Mouse (Mus musculus) c-Kit-positive CD71-positive TER-119-negative erythroid progenitor cells, embryonic 14.5 days (primary cell): ENCODE data around the gene Adam22.

Source experiments
- DNase-seq: peaks from one replicate; pipeline ENCODE4 v3.0.0-alpha.2; 2013; ENCODE audit warnings: low read depth

Gene Adam22

DNA sequence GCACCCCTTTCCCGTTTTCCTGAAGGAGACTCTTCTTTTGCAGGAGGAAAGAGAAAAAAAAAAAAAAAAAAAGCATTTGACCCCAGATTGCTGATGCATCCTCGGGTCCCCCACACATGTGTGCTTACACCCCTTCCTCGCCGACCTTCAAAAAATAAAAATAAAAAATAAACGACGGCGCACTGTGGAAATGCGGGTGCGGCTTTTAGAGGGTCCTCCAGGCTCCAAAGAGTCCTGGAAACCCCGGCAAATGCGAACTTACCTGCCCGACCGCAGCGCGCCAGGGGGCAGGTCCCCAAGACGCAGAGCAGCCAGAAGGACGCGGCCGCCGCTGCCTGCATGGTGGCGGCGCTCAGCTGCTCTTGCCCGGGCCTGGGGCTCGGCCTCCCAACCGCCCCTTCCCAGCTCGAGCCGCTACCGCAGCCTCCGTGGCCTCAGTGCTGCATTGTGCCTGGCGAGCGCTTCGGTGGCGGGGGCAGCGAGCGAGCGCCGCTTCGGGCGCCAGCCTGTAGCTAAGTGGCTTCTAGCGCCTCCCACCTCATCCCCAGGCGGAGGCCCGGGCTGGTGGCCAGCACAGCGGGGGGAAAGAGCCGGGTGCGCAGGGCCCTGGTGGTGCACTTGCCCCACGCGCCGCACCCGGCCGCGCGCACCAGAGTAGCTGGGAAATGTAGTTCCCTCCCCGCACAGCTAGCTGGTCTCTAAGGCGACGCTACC lies at the start of gene Adam22:
Adam22 (minus strand) TSS at position 547 of the 714 bp plus-strand sequence.
- DNase-seq: no peak

DNA sequence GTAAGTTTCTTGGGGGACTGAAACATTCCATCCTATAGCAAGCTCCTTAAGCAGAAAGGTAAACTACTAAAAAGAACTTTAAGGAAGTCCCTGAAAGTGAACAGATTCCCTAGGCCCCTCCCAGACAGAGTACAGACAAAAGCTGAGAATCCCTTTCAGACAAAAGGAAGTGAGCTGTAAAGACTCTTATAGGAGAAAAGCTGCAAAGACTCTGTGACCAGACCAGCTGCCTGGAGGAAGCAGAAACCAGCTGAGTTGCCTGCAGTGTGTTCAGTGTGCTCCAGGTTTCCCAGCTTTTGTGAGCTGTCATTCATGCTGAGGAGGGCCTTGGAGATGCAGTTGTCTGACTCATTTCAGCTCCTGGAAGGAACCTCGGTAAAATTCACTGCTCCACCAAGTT lies 49.5 kb upstream of the Adam22 start:
- DNase-seq: no peak

DNA sequence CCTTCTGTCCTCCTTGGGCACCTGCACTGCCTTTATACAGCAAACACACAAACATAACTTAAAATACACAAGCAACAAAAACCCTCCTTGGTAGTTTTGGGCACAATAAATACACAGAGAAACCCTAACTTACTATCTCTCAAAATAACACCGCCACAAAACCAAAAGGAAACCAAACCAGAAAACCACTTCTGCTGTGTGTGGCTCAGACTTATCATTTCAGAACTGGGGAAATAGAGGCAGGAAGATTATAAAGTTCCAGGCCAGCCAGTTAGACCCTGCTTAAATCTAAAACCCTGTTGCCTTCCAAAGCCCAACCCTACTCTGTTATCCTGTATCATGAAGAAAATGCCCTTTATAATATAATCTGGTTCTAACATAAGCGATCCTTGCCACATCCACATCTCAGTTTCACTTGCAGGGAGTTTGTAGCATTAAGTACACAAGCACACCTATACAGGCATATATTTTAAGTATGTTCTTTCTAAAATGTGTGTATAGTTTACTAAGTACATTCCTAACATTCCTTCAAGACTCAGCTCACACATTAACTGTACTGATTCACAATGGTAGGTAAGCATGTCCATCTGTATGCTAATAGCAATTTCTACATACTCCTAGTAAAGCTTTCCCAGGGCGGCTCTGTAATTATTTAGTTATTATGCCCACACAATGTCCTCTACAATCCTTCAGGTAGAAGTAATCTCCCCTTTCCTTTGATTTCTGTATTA lies 48.9 kb upstream of the Adam22 start:
- no peak for DNase-seq

DNA sequence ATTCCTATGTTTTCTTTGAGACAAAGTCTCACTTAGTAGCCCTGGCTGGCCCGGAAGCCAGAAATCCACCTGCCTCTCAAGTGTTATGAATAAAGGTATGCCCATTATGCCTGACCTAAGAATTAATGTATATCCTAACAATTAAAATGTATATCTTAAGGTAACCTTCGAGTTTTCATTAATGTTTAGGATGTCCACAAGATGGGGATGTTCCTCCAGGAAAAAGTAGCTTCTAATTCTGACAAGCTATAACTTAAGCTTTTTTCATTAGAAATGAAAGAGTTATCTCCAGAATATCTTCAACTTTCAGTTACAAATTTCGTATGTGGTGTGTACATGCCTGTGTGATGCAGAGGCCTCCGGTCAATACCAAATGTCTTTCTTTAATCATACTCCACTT lies 40.8 kb upstream of the Adam22 start:
- DNase-seq: no peak

DNA sequence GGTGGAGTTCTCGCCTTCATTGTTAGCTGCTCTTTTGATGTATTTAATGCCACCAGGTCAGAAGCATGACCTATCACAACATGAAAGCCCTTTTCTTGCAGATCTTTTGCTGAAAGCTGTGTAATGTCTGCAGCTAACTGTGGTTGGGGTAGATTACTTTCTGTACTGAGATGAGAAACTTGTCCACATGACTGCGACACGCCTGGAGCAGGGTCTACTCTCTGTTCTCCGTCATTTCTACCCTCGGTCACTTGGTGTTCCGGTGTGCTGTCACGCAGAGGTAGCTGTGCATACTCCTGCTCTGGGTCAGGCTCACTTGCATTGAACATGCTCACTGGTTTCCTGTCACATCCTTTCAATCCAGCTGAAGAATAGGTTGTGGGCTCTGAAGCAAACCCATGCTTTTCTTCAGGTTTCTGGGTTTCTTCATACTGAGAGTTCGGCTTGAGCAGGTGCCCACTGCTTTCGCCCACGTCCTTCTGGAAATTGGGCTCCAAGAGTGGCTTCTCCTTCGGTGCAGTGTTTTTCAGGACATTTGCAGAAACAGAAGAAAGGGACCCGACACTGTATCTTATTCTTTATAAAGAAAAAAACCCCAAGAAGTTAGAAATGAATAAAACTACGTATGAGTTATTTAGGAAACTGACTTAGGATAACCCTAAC lies 29.8 kb upstream of the Adam22 start:
- no peak for DNase-seq

DNA sequence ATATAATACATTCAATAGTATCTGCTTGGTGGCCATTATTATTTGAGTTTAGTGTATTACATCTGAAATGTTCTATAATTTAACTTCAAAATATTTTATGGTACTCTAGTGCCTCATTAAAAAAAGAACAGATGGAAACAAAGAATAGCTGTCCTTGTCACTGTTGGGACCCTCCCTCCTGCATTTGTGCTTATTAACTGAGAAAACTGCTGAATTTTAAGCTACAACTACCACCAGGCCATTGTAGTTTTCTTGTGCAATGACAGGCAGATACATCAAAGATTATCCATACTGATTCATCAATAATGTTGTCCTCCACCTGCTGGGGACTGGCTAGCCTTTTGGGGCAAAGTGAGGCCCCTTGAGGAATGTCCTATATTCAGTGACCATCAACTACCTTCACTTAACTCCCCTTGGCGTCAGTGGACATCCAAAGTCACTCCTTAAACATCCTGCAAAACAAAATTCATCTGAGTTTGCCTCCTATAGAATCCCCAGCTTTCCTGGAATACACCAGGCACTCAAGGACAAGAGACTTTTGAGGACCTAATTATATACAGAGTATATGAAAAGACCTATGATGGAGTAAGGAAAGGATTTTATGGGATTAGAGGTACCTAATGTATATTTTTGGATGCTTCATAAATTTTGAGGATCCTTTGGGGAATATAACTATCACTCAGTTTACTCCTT lies 26.1 kb upstream of the Adam22 start:
- DNase-seq: no peak

DNA sequence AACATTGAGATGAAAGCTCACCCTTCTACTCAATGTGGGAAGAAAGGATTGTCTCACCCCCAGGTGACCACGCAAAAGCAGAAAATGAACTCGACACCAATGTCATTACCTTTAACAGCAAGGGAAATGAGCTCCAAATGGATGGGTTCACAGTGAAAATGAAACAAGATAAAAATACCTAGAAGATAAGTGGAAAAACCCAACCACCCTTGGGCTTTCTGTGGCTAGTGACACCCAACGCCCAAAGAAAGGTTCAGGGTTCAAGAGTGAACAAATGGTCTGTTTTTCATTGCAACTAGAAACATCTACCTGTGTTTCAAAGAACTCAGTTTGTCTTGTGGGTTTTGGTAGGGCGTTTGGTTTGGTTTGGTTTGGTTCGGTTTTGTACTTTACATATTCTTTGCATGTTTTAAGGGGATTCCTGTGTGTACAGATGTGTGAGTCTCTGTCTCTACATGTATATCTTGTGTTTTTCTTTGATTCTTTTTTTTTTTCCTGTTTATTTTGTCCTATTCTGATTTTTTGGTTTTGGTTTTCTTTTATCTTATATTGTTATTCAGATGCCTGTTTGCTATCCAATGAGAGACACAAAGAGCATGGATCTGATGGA lies 6.4 kb upstream of the Adam22 start:
- DNase-seq: no peak

DNA sequence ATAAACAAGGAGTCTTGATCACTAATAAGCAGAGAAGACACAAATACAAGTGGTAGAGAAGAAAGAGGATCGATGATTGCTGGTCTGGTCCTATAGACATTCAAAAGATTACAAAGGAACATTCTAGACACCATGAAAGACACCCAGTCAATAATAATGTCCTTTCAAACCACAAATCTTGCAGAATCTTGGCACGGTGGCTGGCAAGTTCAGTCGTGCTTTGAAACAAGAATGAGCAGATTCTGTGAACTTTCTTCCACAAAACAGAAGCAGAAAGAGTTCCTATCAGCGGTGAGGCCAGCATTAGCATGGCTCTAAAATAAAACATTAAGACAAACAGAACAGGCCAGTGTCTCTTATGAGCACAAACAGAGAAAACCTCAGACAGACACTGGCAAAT lies 5.5 kb upstream of the Adam22 start:
- no peak for DNase-seq

DNA sequence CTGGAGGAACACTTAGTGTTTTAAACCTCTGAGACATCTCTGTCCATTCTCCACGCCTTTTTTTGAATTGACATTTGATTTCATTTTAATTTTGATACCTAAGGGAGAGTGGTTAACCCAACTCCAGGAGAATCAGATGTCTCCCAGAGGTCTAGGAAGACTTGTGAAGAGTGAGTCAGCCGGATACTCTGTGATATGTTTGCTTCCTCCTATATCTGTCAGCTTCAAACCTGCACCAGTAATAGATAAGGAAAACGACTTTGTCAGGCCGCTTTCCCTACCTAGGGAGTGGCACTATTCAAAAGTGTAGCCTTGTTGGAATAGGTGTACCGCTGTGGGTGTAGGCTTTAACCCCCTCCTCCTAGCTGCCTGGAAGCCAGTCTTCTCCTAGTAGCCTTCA lies 821 bp upstream of the Adam22 start:
- no peak for DNase-seq

DNA sequence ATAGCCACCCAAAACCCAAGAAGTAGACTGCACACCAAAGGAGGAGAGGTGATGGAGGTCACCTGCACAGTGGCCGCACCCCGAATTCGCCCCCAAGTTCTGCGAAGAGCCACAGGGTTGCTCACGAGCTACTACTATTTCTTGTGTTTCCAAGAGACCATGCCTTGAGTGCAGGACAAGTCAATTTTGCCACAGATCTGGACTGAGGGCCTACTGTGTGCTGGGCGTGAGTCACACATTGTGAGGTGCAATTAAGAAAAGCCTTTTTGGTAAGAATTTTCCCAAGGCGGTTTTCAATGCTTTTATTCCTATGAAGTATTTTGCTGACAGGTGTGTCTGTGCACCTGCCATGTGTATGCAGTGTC lies 350 bp upstream of the Adam22 start:
- no peak for DNase-seq

DNA sequence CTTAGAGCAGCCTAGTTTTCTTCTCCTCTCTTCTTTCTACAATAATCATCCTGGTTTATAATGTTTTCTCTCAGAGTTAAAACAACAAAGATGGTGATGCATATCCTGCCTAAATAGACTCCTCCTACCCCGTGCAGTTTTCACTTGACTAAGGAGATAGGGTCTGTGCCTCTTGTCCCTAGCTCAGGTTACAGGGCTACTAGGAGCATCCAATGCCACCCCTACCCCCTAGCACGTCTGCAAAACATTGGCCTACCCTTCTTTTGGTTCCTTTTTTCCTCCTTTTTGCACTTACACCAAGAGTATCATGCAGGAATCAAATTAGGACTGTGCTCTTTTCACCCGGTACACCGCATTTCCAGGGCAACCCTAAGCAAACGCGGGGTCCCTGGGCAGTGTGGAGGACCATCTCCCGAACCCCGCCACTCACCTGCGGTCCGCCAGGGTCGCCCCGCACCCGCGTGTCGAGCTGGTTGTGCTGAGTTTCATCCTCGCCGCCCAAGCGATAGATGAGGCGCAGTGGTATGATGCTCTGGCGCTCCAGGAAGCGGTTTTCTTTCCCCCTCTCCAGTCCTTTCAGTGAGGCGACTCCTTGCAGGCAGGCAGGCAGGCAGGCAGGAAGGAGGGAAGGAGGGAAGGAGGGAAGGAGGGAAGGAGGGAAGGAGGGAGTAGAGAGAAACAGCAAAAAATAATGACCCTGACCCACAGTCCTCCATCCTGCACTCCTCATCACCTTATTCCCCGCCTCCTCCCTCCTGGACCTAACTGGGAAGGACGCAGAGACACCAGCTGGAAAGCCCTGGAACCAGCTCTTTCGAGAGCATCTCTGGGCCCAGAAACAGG lies 968 bp downstream of the Adam22 start:
- DNase-seq: no peak

DNA sequence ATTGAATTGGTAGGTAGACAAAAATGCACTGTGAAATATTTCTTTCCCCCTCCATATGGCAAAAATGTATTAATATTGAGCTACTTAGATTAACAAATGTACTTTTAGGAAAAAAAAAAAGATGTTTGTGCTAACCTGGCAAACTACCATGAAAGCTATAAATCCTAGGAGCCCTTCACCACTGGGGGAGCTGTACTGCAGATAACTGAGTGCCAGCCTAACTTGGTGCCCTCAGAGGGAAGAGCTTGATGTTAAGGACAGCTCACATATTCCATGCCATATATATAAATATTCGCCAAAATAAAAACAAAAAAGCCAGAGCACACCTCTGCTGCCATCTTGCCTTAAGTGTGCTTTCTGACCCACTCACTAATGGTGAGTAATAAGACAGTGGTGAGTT lies 5.6 kb downstream of the Adam22 start:
- DNase-seq: no peak

DNA sequence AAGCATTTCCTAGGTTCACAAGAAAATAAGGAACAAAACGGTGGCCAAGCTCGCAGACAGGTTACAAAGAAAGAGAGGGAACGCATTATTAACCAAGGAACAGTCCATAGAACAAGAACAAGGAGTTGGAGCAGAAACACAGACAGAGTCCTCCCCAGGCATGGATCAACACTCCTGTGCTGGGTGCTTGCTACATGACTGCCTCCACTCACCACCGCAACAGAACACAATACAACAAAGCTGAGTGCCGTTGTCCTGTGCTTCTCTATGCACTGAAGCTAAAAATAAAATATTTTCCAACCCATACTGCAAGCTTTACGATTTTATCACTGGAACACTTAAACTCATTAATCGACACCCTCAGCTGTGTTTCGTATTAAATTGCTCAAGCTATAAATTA lies 10.3 kb downstream of the Adam22 start:
- no peak for DNase-seq

DNA sequence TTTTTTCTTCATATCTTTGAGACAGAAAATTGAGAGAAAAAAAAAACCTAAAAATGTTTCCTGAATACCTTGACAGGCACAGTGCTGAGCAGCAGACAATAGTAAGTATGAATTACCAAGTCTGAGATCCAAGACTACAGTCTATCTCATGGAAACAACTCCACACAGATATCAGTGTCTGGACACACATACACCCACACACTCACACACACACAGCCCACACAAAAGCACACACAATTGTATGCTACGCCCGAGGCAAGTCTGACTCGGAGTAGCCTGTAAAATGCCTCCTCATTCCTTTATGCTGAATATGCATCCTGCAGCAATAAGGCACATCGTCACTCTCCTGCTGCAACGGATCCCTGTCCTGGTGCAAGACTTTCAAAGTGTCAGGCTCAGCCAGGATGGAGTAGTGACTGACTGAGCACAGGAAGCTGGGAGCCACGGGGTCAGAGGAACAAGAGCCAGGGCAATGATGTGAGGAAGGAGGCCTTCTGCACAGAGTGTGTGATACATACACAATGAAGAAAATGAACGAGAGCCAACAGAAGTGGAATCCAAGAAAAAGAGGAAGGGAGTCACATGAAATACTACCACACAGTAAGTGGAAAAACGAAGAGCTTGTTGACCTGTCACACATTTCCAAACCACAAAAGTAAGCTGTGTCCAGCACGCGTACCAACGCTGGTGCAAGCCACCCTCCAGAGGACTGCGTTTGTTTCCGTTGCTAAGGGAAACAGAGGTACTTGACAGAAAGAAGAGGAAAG lies 10.9 kb downstream of the Adam22 start:
- DNase-seq: no peak

DNA sequence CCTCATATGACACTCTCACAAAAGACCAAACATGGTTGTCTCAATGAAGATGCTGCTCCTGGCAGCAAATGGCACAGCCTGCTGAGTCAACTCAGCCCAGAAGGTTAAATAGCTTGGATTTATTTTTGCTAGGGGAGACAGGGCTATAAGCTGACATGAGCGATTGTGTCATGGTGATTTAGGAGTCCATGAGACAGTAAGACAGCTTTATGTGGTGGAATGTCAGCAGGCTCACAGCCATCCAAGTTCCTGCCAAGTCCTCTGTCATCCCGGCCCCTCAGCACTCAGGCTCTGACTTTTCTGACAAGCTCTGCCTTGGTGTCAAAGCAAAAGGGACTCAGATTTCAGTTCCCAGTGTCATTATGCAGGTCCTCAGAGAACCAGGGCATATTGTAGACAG lies 11.6 kb downstream of the Adam22 start:
- no peak for DNase-seq

DNA sequence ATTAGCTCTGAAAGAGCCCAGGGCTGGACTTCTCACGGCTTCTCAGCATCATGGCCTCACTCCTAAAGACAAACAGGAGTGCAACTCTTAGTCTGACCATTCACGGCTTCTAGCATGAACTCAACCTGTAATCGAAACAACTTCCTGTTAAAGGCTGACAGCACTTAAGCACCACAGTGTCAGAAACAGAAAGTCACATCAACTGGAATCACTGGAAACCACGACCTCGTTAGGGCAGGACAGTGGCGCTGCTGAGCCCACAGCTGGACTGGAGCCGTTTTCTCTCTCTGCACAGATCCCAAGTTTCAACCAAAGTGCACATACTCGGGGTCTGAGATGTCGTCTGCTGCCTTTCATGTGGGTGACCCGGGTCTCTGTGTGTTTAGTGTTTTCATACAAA lies 18.4 kb downstream of the Adam22 start:
- DNase-seq: no peak

DNA sequence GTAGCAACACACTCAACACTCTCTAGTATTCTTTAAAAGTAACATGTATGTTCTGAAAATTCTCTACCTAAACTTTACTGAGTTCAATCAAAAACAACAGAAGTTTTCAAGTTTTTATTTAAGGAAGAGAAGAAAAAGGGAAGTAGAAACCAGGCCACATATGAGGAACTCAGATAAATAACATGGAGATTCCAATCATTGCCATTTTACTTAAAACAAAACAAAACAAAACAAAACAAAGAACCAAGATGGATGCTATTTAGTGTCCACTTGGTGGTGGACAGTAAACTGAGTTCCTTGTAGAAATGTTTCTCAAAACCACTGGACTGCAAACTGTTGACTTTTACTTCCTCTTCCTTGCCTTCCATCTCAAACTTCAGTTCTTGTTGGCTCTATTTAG lies 21.6 kb downstream of the Adam22 start:
- DNase-seq: no peak

DNA sequence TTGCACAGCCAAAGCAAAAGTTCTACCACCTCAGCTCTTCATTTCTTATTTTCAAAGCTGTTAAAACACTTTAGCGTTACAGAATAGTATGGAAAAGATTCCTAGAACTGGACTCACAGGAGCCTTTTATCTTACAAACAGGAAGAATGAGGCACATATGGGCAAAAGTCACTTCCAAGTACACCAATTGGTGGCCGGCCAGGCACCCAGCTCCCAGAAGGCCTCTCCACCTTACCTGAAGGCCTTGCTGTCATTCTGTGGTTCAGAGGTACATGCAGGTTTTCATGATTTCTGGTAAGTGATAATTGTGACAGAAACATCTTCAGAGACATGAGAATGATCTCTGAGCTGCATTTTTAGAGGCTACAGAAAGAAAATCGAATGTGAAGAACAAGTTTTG lies 24.7 kb downstream of the Adam22 start:
- DNase-seq: no peak

DNA sequence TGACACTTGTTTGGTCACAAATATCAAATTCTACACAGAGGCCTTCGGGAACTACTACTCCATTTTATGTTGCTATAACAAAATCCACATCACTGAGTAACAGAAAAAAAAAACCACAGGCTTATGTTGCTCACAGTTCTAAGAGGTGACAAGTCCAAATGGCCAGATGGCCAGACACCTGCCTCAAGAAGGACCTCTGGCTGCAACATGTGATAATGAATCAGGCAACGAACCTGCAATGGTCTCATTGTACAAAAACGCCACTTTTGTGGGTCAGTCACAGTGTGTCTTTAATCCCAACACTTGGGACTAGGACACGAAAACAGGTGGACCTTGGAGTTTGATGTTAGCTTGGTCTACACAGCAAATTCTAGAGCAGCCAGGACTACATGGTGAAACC lies 26.3 kb downstream of the Adam22 start:
- DNase-seq: no peak

DNA sequence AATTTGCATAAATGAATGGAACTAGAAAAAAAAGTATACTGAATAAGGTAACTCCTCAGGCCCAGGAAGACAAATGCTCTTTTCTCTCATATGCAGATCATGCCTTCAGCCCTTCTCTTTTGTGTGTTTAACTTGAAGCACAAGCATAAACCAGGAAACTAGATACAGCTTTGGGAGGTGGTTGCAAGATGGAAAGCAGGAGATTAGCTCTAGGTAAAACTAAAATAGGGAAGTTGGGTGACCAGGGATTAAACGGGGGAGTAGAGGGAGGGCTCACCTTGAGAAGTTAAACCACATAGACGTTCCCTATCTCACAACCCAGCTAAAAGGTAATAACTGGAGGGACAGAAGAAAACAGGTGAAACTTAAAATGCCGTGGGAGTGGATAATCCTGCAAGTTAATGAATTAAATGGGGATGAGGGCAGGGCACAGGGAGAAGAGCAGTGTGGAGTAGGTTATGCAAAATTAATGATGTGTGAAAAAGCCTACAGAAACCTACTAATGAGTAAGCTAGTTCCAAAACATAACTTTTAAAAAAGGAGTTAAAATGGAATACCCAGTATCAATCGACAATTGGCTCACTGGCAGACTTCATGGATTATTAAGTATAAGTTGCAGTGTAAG lies 40.2 kb downstream of the Adam22 start:
- no peak for DNase-seq
